Mouse (Mus musculus) embryo, embryonic 10 days (tissue): Measurements from ENCODE around the gene Spats1.
"Not testable (repeated sequence)": the region's sequence is repeated elsewhere in the genome, so short reads cannot be mapped to it uniquely, and the experiment has no call there.

Source experiments
- DNase-seq: peaks from one replicate; pipeline ENCODE4 v3.0.0-alpha.2; 2015; ENCODE audit warnings: low spot score

The Spats1 gene

GRCm38 (mm10) chr17:45489736-45490135, 14.5 kb upstream of the Spats1 start:
- no peak for DNase-seq

GRCm38 (mm10) chr17:45488321-45489254, 13.4 kb upstream of the Spats1 start:
- DNase-seq: no peak

GRCm38 (mm10) chr17:45487216-45487615, 12.0 kb upstream of the Spats1 start:
- DNase-seq: no peak

DNA sequence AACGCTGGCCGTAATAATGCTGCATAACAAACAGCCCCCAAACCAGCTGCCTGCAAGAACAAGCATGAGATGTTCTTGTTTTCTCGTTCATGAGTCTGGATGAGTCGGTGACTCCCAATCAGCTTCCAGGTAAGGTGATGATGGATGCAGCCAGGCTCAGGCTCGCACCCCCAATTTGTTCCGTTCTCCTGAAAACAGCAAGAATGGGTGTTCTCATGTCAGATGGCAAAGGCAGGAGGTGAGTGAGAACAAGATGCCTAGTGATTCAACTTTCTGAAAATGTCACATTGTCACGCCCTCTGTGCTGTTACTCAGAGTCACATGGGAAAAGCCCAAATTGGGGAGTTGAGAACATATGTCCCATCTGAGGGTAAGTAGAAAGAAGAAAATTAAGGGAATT, 10.4 kb upstream of the Spats1 start:
- DNase-seq: no peak

GRCm38 (mm10) chr17:45480429-45480828, 5.2 kb upstream of the Spats1 start:
- DNase-seq: no peak

- peak; percentile 86 for DNase-seq
Observed at GRCm38 (mm10) chr17:45478234-45478825, 3.1 kb upstream of the Spats1 start.

- DNase-seq: no peak
Observed at GRCm38 (mm10) chr17:45474146-45474545, 1.1 kb downstream of the Spats1 start.

DNA sequence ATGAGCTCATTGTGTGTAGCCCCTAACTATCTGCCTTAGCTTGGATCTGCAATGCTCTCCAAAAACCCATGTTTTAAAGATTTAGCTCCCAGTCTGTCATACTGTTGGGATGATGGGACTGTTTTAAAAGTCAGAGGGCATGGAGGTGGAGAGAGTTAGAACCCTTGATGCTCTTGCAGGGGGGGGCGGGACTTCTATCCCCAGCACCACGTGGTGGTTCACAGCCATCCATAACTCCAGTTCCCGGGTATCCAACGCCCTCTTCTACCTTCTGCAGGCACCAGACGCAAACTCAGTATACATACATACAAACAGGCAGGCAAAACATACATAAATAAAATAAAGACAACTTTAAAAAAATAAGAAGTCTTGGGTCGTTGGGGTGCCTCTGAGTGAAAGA, 1.5 kb downstream of the Spats1 start:
- no peak for DNase-seq

GRCm38 (mm10) chr17:45470726-45471125, 4.5 kb downstream of the Spats1 start:
- no peak for DNase-seq

DNA sequence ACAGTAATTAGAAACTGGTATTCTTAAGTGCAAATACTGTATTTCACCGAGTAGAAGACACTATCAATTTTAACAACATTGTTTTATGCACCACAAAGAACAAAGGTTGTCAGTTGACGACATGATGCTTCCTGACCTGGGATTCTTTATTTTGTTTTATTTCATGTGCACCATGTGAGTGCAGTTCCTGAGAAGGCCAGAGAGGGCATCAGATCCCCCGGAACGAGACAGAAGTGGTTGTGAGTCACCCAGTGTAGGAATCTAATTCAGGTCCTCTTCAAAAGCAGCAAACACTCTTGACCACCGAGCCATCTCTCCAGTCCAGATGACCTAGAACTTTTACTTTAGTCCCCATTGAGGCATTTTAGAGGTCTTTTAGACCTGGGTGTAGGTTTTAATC, 6.9 kb downstream of the Spats1 start:
- DNase-seq: no peak

DNA sequence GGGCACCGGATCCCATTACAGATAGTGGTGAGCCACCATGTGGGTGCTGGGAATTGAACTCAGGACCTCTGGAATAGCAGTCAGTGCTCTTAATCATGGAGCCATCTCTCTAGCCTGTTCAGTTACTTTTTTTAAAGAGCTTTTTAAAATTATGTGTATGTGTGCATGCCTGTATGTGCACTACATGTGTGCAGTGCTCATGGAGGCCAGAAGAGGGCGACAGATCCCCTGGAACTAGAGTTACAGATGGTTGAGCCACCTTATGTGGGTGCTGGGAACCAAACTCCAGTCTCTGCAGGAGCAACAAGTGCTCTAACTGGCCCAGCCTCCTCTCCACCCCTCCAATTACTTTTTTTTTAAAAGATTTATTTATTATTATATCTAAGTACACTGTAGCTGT, 8.5 kb downstream of the Spats1 start:
- DNase-seq: no peak

- no peak for DNase-seq
Observed at GRCm38 (mm10) chr17:45464255-45464654, 11.0 kb downstream of the Spats1 start.

- no peak for DNase-seq
Observed at GRCm38 (mm10) chr17:45462506-45462905, 12.7 kb downstream of the Spats1 start.

DNA sequence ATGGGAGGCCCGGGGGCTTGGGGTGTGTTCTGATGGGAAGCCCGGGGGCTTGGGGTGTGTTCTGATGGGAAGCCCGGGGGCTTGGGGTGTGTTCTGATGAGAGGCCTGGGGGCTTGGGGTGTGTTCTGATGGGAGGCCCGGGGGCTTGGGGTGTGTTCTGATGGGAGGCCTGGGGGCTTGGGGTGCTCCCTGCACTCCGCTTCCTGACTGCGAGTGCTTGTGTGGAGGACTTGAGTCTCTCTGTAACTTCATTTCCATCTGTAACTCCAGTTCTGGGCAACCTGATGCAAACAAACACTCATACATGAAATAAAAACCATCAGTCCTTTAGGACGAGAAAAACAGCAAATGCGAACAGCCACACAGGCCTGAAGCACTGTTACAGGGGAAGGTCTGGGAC, 16.2 kb downstream of the Spats1 start:
- no peak for DNase-seq

DNA sequence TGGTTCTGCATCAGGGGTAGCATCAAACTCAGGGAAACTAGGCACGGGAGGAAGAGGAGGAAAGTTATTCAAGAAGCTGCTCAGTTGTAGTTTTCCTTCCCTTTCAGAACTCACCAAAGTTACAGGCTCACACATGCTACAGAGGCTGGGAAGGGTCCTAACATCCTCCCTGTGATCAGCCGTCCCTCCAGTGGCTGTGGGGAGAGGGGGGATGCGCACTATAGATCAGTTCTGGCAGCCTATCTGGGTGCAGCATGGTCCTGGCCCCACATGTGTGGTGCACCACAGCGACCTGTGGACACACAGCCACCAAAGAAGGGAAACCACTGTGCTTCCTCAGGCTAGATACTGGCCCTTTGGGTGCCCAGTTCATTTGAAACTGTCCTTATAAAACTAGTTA, 16.7 kb downstream of the Spats1 start:
- no peak for DNase-seq

GRCm38 (mm10) chr17:45457487-45457886, 17.7 kb downstream of the Spats1 start:
- no peak for DNase-seq

GRCm38 (mm10) chr17:45456260-45457152, 18.7 kb downstream of the Spats1 start:
- DNase-seq: no peak

DNA sequence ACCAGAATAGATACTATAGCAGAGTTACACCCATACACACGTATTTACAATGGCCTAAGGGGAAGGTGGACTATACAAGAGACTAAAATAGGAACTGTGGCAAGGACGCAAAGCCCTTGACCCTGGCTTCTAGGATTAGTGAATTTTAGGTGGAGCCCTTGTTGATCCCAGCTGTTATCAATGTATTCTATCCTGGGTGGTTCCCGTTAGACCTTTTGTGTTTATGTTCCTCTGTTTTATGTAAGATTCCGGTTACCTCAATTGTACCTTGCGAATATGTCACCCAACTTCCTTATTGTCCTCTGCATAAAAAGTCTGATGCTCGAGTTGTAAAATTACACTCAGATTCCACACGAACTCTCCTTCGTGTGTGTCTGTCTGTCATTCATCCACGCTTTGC, 19.4 kb downstream of the Spats1 start:
- not testable (repeated sequence) for DNase-seq

DNA sequence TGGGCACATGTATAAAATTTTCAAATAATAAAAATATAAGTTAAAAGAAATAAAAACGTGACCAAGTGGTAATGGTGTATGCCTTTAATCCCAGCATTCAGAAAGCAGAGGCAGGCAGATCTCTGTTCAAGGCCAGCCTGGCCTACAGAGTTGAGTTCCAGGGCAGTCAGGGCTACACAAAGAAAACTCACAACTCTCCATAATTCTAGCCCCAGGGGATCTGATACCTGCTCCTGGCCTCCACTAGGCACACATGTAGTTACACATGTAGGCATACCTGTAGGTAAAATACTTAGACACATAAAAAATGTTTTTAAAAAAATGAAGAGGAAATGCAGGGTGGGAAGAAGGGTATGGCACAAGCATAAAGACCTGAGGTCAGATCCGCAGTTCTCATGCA, 20.4 kb downstream of the Spats1 start:
- DNase-seq: no peak

DNA sequence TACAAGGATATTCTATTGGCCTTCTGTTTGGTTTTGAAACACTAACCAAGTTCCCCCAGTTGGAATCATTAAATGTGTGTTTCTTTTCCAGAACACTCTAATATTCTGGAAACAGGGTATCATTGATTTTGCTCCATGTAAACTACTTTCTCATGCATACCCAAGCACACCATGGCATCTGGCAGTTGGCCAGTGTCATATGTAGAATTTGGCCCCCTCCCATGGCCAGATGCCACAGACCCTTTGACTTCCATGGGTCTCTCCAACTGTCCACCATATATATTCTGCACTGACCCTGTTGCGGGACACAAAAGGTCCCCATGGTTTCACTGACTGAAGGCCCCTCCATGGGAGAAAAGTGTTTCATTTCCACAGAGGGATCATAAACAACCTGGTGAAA, 22.9 kb downstream of the Spats1 start:
- no peak for DNase-seq

- DNase-seq: no peak
Observed at GRCm38 (mm10) chr17:45450153-45450552, 25.1 kb downstream of the Spats1 start.

DNA sequence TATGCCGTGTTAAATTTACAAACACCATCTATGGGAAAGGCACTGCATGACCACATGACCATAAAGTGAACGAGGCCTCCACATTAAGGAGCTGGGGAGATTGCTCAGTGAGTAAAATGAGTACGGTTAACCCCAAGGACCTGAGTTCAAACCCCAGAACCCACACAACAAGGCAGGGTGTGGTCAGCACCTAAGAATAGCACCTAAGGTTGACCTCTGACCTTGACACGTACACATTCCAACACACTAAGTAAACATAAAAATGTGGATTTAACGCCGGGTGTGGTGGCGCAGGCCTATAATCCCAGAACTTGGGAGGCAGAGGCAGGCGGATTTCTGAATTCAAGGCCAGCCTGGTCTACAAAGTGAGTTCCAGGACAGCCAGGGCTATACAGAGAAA, 25.6 kb downstream of the Spats1 start:
- DNase-seq: no peak

GRCm38 (mm10) chr17:45447063-45447462, 28.2 kb downstream of the Spats1 start:
- no peak for DNase-seq
